Mouse (Mus musculus) stomach, embryonic 14.5 days (tissue): ENCODE data around the gene 4933428G20Rik. TPM values are rescaled to one million over a fixed set of nuclear protein-coding genes. Genes with fewer than 3 reads are reported as not detected.

ENCODE experiments used
- ATAC-seq: fragments of 200-750 bp; cut with Nextera tagmentation; 2 replicates; pipeline ENCODE4 v1.8.0; 2017; ENCODE audit warnings: low read depth, moderate TSS enrichment; ENCODE audit not compliant: insufficient number of reproducible peaks, insufficient read depth, low FRiP score
- H3K27ac ChIP-seq: fragments of 300-500 bp; sonication (generic); 2 replicates; pipeline ENCODE4 v1.5.1; 2014; ENCODE audit warnings: mild to moderate bottlenecking, low read length, moderate library complexity, mixed read lengths
- H3K27me3 ChIP-seq: fragments of 300-500 bp; sonication (generic); 2 replicates; pipeline ENCODE4 v1.6.1; 2014; ENCODE audit warnings: low read length, control low read depth, mixed read lengths; ENCODE audit not compliant: control insufficient read depth, insufficient read depth
- H3K36me3 ChIP-seq: fragments of 300-500 bp; sonication (generic); 2 replicates; pipeline ENCODE4 v1.6.1; 2014; ENCODE audit warnings: mild to moderate bottlenecking, control low read depth, low read length, moderate library complexity, mixed read lengths; ENCODE audit not compliant: control insufficient read depth, insufficient read depth
- H3K4me1 ChIP-seq: fragments of 300-500 bp; sonication (generic); 2 replicates; pipeline ENCODE4 v1.6.1; 2014; ENCODE audit warnings: low read length, control low read depth, mixed read lengths; ENCODE audit not compliant: control insufficient read depth, insufficient read depth
- H3K4me2 ChIP-seq: fragments of 300-500 bp; sonication (generic); replicated peaks from 2 replicates; pipeline ENCODE4 v1.6.1; 2014; ENCODE audit warnings: low read depth, low read length, control low read depth
- H3K4me3 ChIP-seq: fragments of 300-500 bp; sonication (generic); 2 replicates; pipeline ENCODE4 v1.5.1; 2014; ENCODE audit warnings: low read depth, low read length, control low read depth
- H3K9ac ChIP-seq: fragments of 300-500 bp; sonication (generic); replicated peaks from 2 replicates; pipeline ENCODE4 v1.6.1; 2014; ENCODE audit warnings: low read depth, mild to moderate bottlenecking, control low read depth, low read length, moderate library complexity, mixed read lengths
- H3K9me3 ChIP-seq: fragments of 300-500 bp; sonication (generic); 2 replicates; pipeline ENCODE4 v1.6.1; 2016; ENCODE audit warnings: low read depth, low read length, control low read depth; ENCODE audit not compliant: control insufficient read depth
- WGBS: fragments of 180-500 bp; shearing (Covaris S2); extraction: QIAGEN DNeasy Blood & Tissue Kit; methylation state at CpG from one replicate; pipeline ENCODE4 v1.1.7; 2014; 5-methylcytosine and 5-hydroxymethylcytosine counted together
- polyA plus RNA-seq: library from polyadenylated mRNA; unstranded; fragments of >200 nt; fragmentation: Nextera tagmentation; extraction: Ambion mirVana; gene quantifications from 2 replicates; pipeline ENCODE4 v1.2.1, GENCODE M21; 2014

4933428G20Rik gene
- polyA plus RNA-seq = 0.35 TPM in 1 of 2 replicates, not detected in the other

DNA sequence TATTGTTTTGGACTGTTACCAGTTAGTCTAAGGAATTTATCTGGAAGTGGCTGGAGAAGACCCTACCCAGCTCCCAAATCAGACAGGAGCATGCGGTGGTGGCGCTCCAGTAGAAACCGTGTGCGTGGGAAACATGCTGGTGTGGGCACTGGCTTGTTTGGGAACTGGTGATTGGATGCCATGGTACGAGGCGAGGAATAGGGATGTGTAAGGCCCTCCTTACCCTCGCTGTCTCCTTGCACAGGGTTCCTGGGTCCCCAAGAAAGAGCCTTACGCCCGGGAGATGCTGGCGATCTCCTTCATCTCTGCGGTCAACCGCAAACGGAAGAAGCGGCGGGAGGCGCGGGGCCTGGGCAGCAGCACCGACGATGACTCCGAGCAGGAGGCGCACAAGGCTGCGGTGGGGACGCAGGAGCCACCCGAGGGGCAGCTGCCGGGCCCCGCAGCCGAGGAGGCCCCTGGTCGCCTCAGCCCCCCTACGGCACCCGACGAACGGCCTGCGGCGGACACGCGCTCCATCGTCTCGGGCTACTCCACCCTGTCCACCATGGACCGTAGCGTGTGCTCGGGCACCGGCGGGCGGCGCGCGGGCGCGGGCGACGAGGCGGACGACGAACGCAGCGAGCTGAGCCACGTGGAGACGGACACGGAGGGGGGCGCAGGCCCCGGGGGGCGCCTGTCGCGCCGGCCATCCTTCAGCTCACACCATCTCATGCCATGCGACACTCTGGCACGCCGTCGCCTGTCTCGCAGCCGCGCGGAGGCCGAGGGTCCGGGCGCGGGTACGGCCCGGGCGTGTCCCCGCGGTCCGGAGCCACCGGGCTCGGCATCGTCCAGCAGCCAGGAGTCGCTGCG is at the start of gene 4933428G20Rik:
4933428G20Rik (minus strand) TSS at position 476 of the 855 bp plus-strand sequence.
- Histone ChIP-seq H3K36me3 (peaks cover 25% of the 10 kb centered on the region), H3K27ac (no peak within 1 kb of the TSS), H3K9me3 (no peaks in the 10 kb centered on the region), H3K4me1 (0 out of 2 replicates have a peak, but pooled peaks cover 9% of the 10 kb centered on the region), H3K9ac (no peak within 1 kb of the TSS), H3K4me2 (peak within 1 kb of the TSS; percentile 35), H3K4me3 (peak within 1 kb of the TSS; percentile 18), H3K27me3 (peaks cover 25% of the 10 kb centered on the region; the same call in 1 of the 2 replicates)
- no peak for ATAC-seq
- 22% methylated on average over 76 of the region's 88 CpGs for WGBS

DNA sequence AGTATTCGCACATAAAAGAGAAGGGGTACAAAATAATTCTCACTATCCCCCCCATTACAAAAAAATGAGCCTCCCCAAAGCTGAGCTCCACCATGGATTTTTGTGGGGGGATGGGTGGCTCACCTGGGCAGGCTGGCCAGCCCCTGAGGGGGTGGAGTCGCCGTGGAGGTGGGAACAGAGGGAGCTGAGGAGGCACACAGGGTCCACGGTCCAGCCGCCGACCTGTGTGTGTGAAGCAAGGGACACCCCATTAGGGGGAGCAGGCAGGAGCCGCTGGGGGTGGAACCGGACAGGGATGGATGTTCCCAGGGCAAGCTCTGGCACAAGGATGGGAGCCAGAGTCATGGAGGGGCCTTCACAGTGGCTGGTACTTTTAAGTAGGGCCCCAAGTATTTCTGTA is 48.6 kb upstream of the 4933428G20Rik start:
- Histone ChIP-seq H3K4me2 (no peak overlapping the region), H3K9me3 (no peaks in the 10 kb centered on the region), H3K36me3 (no peaks in the 10 kb centered on the region), H3K27ac (no peak overlapping the region), H3K4me1 (peaks cover 8% of the 10 kb centered on the region; the same call in 1 of the 2 replicates), H3K27me3 (peaks cover 71% of the 10 kb centered on the region), H3K9ac (no peak overlapping the region), H3K4me3 (no peak overlapping the region)
- no peak for ATAC-seq
- WGBS = 42% methylated on average over 8 of the region's 8 CpGs

DNA sequence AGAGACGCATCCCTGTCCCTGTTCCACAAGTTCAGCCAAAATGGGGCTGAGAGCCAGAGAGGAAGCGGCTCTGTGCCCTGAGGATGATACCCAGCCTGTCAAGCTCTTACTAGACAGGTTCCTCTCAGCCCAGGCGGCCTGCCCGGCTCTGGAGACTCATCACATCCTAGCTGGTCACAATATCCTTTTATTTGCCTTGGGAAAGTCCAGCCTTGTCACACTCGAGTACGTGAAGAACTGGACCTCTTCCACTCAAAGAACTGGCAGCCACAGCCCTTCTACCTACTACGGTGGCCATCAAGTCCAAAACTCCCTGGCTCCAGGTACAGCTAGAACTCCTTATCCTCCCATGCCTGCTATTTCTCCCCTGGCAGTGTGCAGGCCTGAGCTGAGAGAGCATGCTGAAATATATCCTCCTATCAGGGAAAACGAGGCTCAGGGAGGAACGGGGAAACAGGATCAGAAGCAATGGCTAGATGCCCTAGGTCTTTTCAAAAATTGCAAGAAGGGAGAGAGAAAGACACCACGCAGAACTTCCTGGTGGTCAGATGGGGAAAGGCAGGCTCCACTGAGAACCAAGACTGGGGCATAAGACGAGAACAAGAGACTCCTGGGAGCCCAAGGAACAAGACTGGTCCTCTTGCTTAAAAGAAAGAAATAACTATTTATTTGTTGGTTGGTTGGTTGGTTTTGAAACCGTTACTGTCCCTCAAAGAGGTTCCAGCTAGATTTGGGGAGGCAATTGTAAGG is 48.0 kb upstream of the 4933428G20Rik start:
- H3K4me3 ChIP-seq = no peak overlapping the region
- no peak overlapping the region for H3K9ac ChIP-seq
- no peak overlapping the region for H3K4me2 ChIP-seq
- H3K27ac ChIP-seq = no peak overlapping the region
- no peaks in the 10 kb centered on the region for H3K9me3 ChIP-seq
- WGBS = 65% methylated on average over 12 of the region's 12 CpGs
- peaks cover 71% of the 10 kb centered on the region for H3K27me3 ChIP-seq
- ATAC-seq = no peak
- H3K36me3 ChIP-seq = no peaks in the 10 kb centered on the region
- peaks cover 8% of the 10 kb centered on the region; the same call in 1 of the 2 replicates for H3K4me1 ChIP-seq

DNA sequence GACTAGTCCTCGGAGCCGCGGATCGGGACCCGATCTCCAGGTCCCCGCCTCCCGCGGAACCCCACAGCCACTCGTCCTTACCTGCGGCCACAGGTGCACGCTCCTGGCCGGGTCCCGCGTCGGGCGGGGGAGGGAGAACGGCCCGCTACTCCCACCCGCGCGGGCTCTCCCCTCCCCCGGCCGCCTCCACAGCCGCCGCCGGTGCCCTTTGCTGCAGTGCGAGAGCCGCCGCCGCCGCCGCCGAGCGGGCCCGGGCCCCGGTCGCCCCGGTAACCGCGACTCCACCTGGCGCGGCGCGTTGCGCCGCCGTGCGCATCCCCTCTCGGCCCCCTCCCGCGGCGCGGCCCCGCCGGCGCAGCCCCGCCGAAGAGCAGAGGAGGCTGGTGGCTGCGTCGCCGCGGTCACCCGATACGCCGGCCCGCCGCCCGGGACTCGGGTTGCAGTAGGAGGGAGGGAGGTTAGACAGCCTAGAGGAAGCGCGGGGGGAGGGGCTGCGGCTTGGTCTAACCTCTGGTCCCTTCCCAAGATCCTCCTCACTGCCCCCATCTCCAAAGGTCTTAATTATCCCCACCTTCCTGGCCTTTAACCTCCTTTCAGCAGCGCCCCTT is 46.8 kb upstream of the 4933428G20Rik start:
- H3K27me3 ChIP-seq = peaks cover 66% of the 10 kb centered on the region
- ATAC-seq = peak; percentile 44; the same call in 1 of the 2 replicates
- no peak overlapping the region for H3K27ac ChIP-seq
- H3K9me3 ChIP-seq = no peaks in the 10 kb centered on the region
- H3K4me1 ChIP-seq = peaks cover 8% of the 10 kb centered on the region; the same call in 1 of the 2 replicates
- no peak overlapping the region; the same call in 1 of the 2 replicates for H3K9ac ChIP-seq
- peak overlapping the region; percentile 52 for H3K4me3 ChIP-seq
- WGBS = 0% methylated on average over 48 of the region's 73 CpGs
- H3K4me2 ChIP-seq = peak overlapping the region; percentile 99
- H3K36me3 ChIP-seq = no peaks in the 10 kb centered on the region

DNA sequence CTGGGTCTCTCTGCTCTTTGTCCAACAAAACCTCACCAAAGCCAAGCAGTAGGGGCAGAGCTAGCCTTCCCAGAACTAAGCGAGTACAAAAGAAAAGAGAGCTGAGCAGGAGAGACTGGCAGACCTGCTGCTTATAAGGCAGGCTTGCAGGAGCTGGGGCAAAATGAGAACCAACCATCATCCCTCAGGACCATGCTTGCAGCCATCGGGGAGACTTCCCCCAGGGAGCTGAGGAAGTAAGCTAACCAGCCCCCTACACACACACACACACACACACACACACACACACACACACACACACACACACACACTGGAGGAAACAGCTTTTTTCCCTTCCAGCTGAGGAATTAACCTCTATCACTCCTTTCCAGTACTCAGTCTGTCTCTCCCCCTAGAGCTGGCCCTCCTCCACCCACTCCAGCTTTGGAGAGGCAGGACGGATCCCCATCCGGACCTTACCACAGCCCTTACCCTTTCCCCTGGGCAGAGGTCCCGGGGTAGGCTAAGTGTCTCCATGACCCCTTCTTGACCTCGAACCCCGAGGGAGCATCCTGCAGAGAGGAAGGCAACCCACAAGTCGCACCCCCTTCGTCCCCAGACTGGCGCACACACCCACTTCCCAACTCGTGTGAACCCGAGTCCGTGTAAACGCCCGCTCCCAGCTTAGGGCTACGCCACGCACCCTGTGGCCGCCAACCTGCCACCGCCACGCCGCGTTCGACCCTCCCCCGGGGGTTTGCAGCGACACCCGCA is 45.8 kb upstream of the 4933428G20Rik start:
- no peak for ATAC-seq
- H3K9ac ChIP-seq = no peak overlapping the region
- 5% methylated on average over 26 of the region's 26 CpGs for WGBS

DNA sequence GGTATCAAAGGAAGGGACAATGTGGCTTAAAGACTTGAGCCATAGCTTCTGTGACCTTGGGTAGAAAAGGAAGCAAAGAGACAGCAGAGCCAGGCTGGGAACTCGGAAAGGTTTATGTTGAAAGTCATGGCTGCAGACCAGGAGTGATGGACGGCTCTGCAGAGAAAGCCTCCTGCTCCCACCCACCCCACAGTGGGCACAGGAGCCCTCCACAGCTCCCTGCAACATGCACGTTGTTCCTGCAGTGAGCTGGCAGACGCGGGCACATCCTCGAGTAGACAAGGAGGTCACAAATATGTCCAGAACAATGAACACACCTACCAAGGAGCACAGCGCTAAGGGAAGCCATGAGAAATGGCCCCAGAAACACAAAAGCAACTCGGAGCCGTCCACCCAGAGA is 43.7 kb upstream of the 4933428G20Rik start:
- H3K27ac ChIP-seq = no peak overlapping the region
- H3K9ac ChIP-seq = no peak overlapping the region
- no peak for ATAC-seq
- no peaks in the 10 kb centered on the region for H3K36me3 ChIP-seq
- H3K4me3 ChIP-seq = no peak overlapping the region
- H3K4me1 ChIP-seq = peaks cover 16% of the 10 kb centered on the region; the same call in 1 of the 2 replicates
- H3K9me3 ChIP-seq = no peaks in the 10 kb centered on the region
- no peak overlapping the region for H3K4me2 ChIP-seq
- peaks cover 38% of the 10 kb centered on the region for H3K27me3 ChIP-seq
- WGBS = 82% methylated on average over 9 of the region's 9 CpGs

More for the DNA sequence above, 45.8 kb upstream of the 4933428G20Rik start:
- no peak overlapping the region for H3K27ac ChIP-seq
- peak overlapping the region; percentile 99 for H3K4me2 ChIP-seq
- no peaks in the 10 kb centered on the region for H3K9me3 ChIP-seq
- peaks cover 56% of the 10 kb centered on the region for H3K27me3 ChIP-seq
- H3K36me3 ChIP-seq = no peaks in the 10 kb centered on the region
- H3K4me3 ChIP-seq = peak overlapping the region; percentile 52
- peaks cover 11% of the 10 kb centered on the region; the same call in 1 of the 2 replicates for H3K4me1 ChIP-seq

DNA sequence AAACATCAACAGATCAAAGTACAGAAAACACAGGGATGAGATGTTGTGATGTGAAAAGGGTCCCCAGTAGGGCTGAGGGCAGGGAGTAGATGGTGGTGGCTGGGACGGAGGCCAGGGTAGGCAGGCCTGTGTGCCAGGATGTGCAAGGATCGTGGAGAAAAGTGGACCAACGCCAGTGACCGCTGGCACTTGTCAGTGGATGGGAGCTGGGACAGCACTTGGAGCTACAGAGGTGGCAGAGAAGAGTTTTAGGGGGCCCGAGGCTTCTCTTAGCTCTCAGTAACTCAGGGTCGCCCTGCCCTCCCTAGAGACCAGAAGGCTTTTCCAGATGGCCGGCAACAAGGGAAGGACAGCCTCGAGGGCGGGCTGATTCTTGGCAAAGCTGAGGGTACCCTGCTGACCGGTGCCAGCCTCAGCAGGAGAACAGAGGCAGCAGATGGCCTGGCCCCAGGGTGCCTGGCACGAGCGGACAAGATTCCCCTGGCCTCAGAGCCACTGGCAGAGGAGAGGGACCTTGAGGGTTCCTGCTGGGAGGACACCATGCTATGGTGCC is 43.1 kb upstream of the 4933428G20Rik start:
- no peak for ATAC-seq
- peaks cover 16% of the 10 kb centered on the region; the same call in 1 of the 2 replicates for H3K4me1 ChIP-seq
- no peaks in the 10 kb centered on the region for H3K9me3 ChIP-seq
- no peak overlapping the region for H3K4me2 ChIP-seq
- H3K9ac ChIP-seq = no peak overlapping the region
- WGBS = 69% methylated on average over 12 of the region's 12 CpGs
- no peak overlapping the region for H3K27ac ChIP-seq
- peaks cover 32% of the 10 kb centered on the region for H3K27me3 ChIP-seq
- no peaks in the 10 kb centered on the region for H3K36me3 ChIP-seq
- H3K4me3 ChIP-seq = no peak overlapping the region
